Mouse (Mus musculus) embryonic fibroblast, embryonic 13.5 days (primary cell): Measurements from ENCODE around the gene Manf.

ENCODE experiments used
- CTCF ChIP-seq: IDR thresholded peaks from 2 replicates; pipeline ENCODE4 v1.5.1; 2011; ENCODE audit warnings: mild to moderate bottlenecking, control low read depth, low read length, moderate library complexity, borderline replicate concordance; ENCODE audit not compliant: insufficient read depth
- POLR2A ChIP-seq: IDR thresholded peaks from 2 replicates; pipeline ENCODE4 v1.6.1; 2011; ENCODE audit warnings: low read depth, mild to moderate bottlenecking, control low read depth, low read length, moderate library complexity

DNA sequence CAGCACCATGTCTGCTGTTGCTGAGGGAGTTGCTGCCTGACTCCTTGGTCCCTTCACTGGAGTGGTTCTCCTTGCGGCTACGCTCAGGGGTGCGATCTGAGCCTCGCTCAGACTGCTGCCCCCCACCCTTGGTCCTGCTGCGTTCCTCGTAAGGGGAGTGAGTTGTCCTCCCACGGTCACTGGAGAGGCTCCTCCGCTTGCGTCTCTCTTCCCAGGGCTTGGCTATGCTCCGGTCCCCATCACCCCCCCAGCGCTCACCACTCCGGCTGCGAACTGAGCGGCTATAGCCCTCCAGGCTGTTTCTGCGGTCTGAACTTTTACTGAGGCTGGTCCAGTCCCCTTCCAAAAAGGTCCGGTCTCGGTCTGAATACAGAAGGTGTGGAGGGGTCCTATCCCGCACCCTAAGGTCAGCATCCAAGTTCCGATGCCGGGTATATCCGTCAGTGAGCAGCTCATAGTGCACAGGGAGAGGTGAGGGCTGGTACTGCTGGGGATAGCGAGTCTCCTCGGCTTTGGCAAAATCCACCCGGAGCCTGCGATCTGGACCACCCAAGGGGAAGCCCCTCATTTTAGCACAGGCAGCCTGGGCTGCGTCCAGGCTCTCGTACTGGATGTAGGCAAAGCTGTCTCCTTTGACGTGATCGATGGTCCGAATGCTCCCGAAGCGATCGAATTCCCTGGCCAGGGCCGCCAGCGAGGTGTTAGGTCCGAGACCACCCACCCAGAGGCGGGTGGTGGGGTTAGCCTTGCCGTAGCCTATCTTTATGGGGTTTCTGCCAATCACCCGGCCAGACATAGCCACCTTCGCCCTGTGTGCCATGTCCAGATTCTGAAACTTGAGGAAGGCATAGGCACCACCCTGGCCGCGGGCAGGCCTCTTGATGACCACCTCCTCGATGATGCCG lies 6.5 kb downstream of the Manf start:
- TF ChIP-seq CTCF, result no peak
- TF ChIP-seq POLR2A, result no peak
